Mouse (Mus musculus): Measurements from ENCODE around the gene Plod3.

DNA sequence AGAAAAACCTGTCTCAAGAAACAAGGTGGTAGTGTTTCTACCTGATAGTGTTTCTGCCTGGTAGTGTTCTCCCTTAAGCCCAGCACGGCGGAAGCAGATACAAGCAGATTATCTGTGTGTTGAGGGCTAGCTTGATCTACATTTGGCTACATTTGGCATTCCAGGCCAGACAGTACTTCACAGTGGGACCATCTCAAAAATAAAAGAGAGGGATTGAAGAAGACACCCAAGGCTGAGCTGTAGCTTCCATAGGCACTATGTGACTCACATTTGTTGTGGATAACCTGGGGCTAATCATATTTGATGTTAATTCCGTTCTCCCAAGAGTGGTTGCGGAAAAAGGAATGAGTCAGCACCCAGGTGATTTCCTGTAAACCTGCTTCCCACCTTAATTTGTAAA is 34.7 kb upstream of the Plod3 start:
- no peak for TF ChIP-seq POLR2A (IDR thresholded peaks at IDR 0.05; ENCODE audit: low read depth, low read length)
- TF ChIP-seq CTCF (conservative IDR thresholded peaks at IDR 0.05; ENCODE audit: insufficient read depth, insufficient read length, low read depth, low read length), result no peak

Data from kidney, adult 2 months (tissue).